Mouse (Mus musculus): ENCODE data around the gene Rbm44. TPM values are rescaled to one million over a fixed set of nuclear protein-coding genes. Genes with fewer than 3 reads are reported as not detected.
A peak's percentile ranks its signal among the peaks of the same experiment; 100 is the strongest.

The Rbm44 gene
- total RNA-seq (2017), result 7.7 and 10.4 TPM in 2 replicates

- ATAC-seq (replicated peaks; ENCODE audit: low read depth, poor library complexity, severe bottlenecking), result peak; percentile 77
Measured at GRCm38 (mm10) chr1:91144813-91145212, at the start of gene Rbm44. Gene Rbm44 (plus strand): TSS chr1:91145089.

- ATAC-seq (replicated peaks; ENCODE audit: low read depth, poor library complexity, severe bottlenecking), result no peak
Measured at GRCm38 (mm10) chr1:91095258-91095657, 49.6 kb upstream of the Rbm44 start.

GRCm38 (mm10) chr1:91095853-91096252 lies 49.0 kb upstream of the Rbm44 start:
- ATAC-seq (replicated peaks; ENCODE audit: low read depth, poor library complexity, severe bottlenecking), result no peak

- no peak for ATAC-seq (replicated peaks; ENCODE audit: low read depth, poor library complexity, severe bottlenecking)
Measured at GRCm38 (mm10) chr1:91096490-91096889, 48.4 kb upstream of the Rbm44 start.

- no peak for ATAC-seq (replicated peaks; ENCODE audit: low read depth, poor library complexity, severe bottlenecking)
Measured at GRCm38 (mm10) chr1:91097283-91097834, 47.5 kb upstream of the Rbm44 start.

- ATAC-seq (replicated peaks; ENCODE audit: low read depth, poor library complexity, severe bottlenecking), result peak; percentile 83
Measured at GRCm38 (mm10) chr1:91098887-91099286, 46.0 kb upstream of the Rbm44 start.

GRCm38 (mm10) chr1:91101709-91102440 lies 43.0 kb upstream of the Rbm44 start:
- ATAC-seq (replicated peaks; ENCODE audit: low read depth, poor library complexity, severe bottlenecking), result no peak

- no peak for ATAC-seq (replicated peaks; ENCODE audit: low read depth, poor library complexity, severe bottlenecking)
Measured at GRCm38 (mm10) chr1:91103366-91103983, 41.4 kb upstream of the Rbm44 start.

GRCm38 (mm10) chr1:91107548-91107947 lies 37.3 kb upstream of the Rbm44 start:
- ATAC-seq (replicated peaks; ENCODE audit: low read depth, poor library complexity, severe bottlenecking), result 0 out of 2 replicates have a peak, but pooled peaks have one; percentile 32

- no peak for ATAC-seq (replicated peaks; ENCODE audit: low read depth, poor library complexity, severe bottlenecking)
Measured at GRCm38 (mm10) chr1:91109302-91109701, 35.6 kb upstream of the Rbm44 start.

- no peak for ATAC-seq (replicated peaks; ENCODE audit: low read depth, poor library complexity, severe bottlenecking)
Measured at GRCm38 (mm10) chr1:91112171-91112570, 32.7 kb upstream of the Rbm44 start.

GRCm38 (mm10) chr1:91112606-91113005 lies 32.3 kb upstream of the Rbm44 start:
- no peak for ATAC-seq (replicated peaks; ENCODE audit: low read depth, poor library complexity, severe bottlenecking)

GRCm38 (mm10) chr1:91122121-91122520 lies 22.8 kb upstream of the Rbm44 start:
- ATAC-seq (replicated peaks; ENCODE audit: low read depth, poor library complexity, severe bottlenecking), result no peak

- ATAC-seq (replicated peaks; ENCODE audit: low read depth, poor library complexity, severe bottlenecking), result no peak
Measured at GRCm38 (mm10) chr1:91123004-91123403, 21.9 kb upstream of the Rbm44 start.

- no peak for ATAC-seq (replicated peaks; ENCODE audit: low read depth, poor library complexity, severe bottlenecking)
Measured at GRCm38 (mm10) chr1:91123466-91123865, 21.4 kb upstream of the Rbm44 start.

- no peak for ATAC-seq (replicated peaks; ENCODE audit: low read depth, poor library complexity, severe bottlenecking)
Measured at GRCm38 (mm10) chr1:91128849-91129248, 16.0 kb upstream of the Rbm44 start.

GRCm38 (mm10) chr1:91137036-91137435 lies 7.9 kb upstream of the Rbm44 start:
- ATAC-seq (replicated peaks; ENCODE audit: low read depth, poor library complexity, severe bottlenecking), result no peak

- ATAC-seq (replicated peaks; ENCODE audit: low read depth, poor library complexity, severe bottlenecking), result peak; percentile 66
Measured at GRCm38 (mm10) chr1:91151509-91151908, 6.6 kb downstream of the Rbm44 start.

- ATAC-seq (replicated peaks; ENCODE audit: low read depth, poor library complexity, severe bottlenecking), result no peak
Measured at GRCm38 (mm10) chr1:91166798-91167197, 21.9 kb downstream of the Rbm44 start.

- no peak for ATAC-seq (replicated peaks; ENCODE audit: low read depth, poor library complexity, severe bottlenecking)
Measured at GRCm38 (mm10) chr1:91169157-91169556, 24.3 kb downstream of the Rbm44 start.

- no peak for ATAC-seq (replicated peaks; ENCODE audit: low read depth, poor library complexity, severe bottlenecking)
Measured at GRCm38 (mm10) chr1:91174796-91175195, 29.9 kb downstream of the Rbm44 start.
